Mouse (Mus musculus): ENCODE data around the gene Thy1.

DNA sequence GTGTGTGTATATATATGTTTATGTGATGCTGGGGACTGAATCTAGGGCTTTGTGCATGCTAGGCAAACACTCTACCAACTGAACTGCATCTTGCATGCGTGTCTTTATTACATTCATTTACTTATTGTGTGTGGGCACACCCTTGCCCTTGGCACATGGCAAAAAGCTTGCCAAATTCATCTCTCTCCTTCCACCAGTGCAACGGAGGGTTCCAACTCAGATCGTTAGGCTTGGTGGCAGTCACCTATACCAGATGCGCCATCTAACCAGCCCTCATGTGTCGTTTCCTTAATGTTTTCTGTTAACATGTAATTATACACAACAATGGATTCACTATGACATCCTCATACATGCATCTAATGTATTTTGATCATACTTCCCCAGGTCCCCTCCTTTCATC is 39.1 kb downstream of the Thy1 start:
- TF ChIP-seq POLR2A (IDR thresholded peaks at IDR 0.05; ENCODE audit: control insufficient read depth in 1 of 2, insufficient read depth in 1 of 2, low read depth in 1 of 2, low read length in 2 of 2, poor library complexity in 1 of 2) (no peak), CTCF (IDR thresholded peaks at IDR 0.05 in 2 of 3, conservative IDR thresholded peaks at IDR 0.05 in 1 of 3; ENCODE audit: control insufficient read depth in 1 of 3, insufficient read depth in 1 of 3, low read depth in 2 of 3, low read length in 3 of 3, poor library complexity in 1 of 3, severe bottlenecking in 1 of 3) (no peak), MEF2A (IDR thresholded peaks at IDR 0.05; ENCODE audit: extremely low read depth, insufficient replicate concordance, low read depth, low read length, poor library complexity, severe bottlenecking) (no peak), GABPA (IDR thresholded peaks at IDR 0.05; ENCODE audit: low read depth, low read length) (no peak), EP300 (IDR thresholded peaks at IDR 0.05; ENCODE audit: low read depth in 1 of 2, low read length in 2 of 2) (no peak), MAZ (IDR thresholded peaks at IDR 0.05; ENCODE audit: low read depth, low read length) (no peak), TAL1 (IDR thresholded peaks at IDR 0.05; ENCODE audit: low read length) (no peak), ZKSCAN1 (IDR thresholded peaks at IDR 0.05; ENCODE audit: low read depth, low read length) (no peak), KAT2A (conservative IDR thresholded peaks at IDR 0.05; ENCODE audit: low read depth, low read length) (no peak), MXI1 (IDR thresholded peaks at IDR 0.05; ENCODE audit: low read depth, low read length) (no peak), TCF12 (IDR thresholded peaks at IDR 0.05; ENCODE audit: low read depth, low read length) (no peak), SMC3 (IDR thresholded peaks at IDR 0.05; ENCODE audit: low read depth, low read length) (no peak), ZNF384 (IDR thresholded peaks at IDR 0.05; ENCODE audit: low read depth, low read length) (no peak), SIN3A (IDR thresholded peaks at IDR 0.05; ENCODE audit: low read length) (no peak)
